Mouse (Mus musculus) gastrocnemius, adult 8-10 months (tissue): ENCODE data around the gene Acoxl. TPM values are rescaled to one million over a fixed set of nuclear protein-coding genes. Genes with fewer than 3 reads are reported as not detected.

Experiments used
- DNase-seq, 2 experiments: peaks; one replicate each; pipeline ENCODE4 v3.0.0; 2022; ENCODE audit warnings: low spot score in 2 of 2
- total RNA-seq, 4 experiments: library from RNA; stranded (reverse); gene quantifications; 2 replicates each; pipeline ENCODE4 v1.2.4; 2022

Acoxl gene
- total RNA-seq, 4 experiments from 2014 or later: 0.10 to 0.13 TPM; not detected in 2

DNA sequence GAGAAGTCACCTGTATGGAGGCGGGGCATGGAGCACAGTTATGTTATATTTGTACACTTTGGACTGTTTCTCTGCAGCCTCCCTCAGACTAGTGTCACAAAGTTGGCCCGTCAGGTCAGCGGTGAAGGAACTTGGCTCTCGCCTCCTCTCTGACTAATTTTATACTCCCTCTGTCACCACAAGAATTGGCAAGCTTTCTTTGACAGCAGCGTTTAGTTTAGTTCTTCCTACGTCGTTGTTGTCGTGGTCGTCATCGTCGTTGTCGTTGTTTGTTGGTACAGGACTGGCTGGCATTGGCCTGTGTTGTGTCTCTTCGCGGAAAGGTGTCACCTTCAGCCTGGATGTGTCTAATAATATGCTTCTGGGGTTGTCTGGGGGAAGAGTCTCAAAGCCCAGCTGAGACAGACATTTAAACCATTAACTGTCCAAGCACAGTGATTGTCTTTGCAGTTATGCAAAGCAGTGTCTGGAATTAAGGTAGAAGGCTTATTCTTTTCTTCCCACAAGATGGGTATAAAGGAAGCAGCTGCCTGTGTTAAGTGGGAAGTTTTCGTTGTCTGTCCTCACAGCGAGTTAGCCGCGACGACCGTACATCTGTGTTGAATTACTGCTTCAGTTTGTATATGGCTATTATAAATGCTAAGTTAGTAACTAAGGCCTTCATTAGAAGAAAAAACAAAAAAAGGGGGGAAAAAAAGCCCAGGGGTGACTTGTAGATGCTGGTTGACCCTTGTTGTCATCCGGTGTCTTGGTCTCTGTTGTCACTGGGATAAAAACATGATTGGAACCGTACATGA, 299.0 kb downstream of the Acoxl start:
- DNase-seq: no peak

DNA sequence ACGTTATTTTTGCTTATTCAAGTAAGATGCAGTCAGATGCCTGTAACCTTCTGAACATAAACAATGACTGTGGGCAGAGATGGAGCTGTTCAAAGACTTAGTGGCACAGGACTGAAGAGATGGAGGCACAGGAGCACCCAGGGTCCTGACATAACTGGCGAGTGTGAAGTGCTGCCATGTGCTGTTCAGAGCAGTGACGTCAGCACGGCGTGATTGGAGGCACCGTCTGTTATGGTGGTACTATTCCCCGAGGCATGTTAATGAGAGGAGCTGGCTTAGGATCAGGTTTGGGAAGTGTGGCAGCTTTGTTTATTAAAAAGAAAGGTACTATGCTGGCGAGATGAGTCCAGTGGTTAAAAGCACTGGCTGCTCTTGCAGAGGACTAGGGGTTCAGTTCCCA, 300.2 kb downstream of the Acoxl start:
- no peak for DNase-seq

- DNase-seq: no peak
Observed at GRCm38 (mm10) chr2:128139781-128140180, 301.1 kb downstream of the Acoxl start.

DNA sequence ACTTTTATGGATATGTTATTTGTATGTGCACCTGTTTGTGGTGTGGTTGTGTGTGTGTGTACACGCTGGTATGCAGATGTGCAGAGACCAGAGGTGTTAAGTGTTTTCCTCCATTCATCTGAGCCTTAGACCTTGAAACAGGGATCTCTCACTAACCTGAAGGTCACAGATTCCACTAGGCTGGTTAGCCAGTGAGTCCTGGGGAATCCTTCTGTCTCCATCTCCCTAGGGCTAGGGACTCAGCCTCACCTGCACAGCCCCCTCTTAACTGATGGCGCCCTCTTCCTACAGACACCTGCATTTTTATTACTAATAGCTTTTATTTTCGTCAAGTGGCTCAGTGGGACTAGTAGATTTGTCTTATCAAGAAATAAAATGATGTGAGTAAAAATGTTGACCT, 301.5 kb downstream of the Acoxl start:
- no peak for DNase-seq

DNA sequence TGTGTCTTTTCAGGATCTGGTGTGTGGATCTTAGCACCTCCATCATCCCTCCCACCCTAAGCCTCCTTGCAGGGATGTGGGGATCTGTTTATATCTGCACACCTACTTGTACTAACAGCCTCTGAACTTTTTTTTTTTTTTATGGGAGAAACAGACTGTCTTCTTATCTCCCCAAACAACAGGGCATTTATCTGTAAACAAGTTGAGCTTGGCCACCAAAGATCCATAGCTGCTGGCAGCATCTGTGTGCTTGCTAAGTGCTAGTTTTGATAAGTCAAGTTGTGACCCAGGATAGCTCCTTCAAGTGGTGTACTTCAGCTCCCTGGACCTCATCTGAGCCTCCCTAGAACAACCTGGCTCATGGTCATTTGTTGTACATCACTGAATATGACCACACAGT, 305.3 kb downstream of the Acoxl start:
- DNase-seq: no peak

GRCm38 (mm10) chr2:128145433-128145832, 306.8 kb downstream of the Acoxl start:
- no peak for DNase-seq

DNA sequence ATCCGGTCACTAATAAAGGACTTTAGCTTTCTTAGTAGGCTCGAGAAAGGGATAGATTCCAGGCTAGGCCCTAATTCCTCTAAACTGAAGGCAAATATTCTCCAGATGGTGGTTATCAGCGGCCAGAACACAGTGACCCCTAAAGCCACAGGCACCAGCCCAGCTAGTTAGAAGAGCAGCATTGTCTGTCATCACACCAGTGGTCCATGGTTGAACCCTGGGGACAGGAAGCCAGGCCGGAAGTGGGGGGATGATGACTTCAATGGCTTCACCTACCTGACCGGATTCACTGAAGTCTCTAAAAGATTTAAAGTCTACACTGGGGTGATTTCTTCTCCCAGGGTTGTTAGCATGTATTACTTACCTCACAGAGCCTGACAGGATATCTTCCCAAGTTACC, 310.9 kb downstream of the Acoxl start:
- DNase-seq: no peak

DNA sequence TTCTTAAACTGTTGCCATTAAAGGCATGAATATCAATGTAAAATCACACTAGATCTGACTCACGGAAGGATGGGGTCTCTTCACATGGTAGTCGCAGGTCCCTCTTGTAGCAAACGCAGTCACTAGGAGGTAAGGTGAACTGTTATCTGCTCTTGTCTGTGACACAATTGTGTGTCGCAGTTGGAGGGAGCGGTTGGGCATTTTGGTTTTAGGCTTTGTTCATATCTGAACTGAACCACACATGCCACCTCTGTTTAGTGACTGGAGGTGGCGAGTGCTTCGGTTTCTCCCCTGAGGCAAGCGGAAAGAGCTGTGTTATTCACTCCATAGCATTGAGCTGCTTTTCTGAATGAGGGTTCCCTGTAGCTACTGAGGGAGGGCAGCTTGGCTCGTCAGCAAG, 313.5 kb downstream of the Acoxl start:
- DNase-seq: no peak

DNA sequence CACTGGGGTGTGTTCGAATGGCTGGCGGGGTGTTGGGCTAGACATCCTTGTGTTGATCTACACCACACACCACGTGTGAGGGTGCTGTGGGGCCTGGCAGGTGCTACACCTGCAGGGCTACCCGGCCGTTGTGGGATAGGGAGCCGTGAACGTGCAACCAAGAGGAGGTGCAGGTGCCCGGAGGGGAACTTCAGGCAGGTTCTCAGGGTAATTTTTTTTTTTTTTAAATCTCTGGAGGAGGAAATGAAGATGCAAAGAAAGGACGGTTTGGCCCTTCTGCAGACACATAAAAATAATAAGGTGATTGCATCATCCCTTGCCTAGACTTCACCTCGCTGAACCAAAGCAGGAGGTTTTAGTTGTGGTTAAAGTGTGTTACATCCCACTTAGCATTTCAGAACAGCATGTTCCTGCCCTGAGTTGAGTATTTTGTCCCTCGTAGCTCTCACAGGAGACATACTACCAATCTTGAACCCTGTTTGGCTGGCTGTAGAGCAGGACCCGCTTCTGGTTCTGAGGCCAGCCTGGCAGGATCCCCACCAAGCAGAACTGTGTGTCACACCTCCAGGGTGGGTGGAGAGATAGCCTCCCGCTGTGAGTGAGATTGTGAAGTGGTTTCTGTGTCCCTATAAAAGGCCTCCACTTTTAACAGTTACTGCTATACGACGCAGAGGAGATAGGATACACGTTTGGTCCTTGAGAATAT, 314.3 kb downstream of the Acoxl start:
- no peak for DNase-seq

- no peak for DNase-seq
Observed at GRCm38 (mm10) chr2:128153551-128153910, 314.9 kb downstream of the Acoxl start.

- DNase-seq: no peak
Observed at GRCm38 (mm10) chr2:128155412-128156066, 316.9 kb downstream of the Acoxl start.

- DNase-seq: no peak
Observed at GRCm38 (mm10) chr2:128156067-128156462, 317.4 kb downstream of the Acoxl start.

GRCm38 (mm10) chr2:128156557-128157412, 318.1 kb downstream of the Acoxl start:
- DNase-seq: no peak

GRCm38 (mm10) chr2:128158734-128159410, 320.2 kb downstream of the Acoxl start:
- DNase-seq: no peak

- DNase-seq: no peak
Observed at GRCm38 (mm10) chr2:128159619-128160125, 321.0 kb downstream of the Acoxl start.

DNA sequence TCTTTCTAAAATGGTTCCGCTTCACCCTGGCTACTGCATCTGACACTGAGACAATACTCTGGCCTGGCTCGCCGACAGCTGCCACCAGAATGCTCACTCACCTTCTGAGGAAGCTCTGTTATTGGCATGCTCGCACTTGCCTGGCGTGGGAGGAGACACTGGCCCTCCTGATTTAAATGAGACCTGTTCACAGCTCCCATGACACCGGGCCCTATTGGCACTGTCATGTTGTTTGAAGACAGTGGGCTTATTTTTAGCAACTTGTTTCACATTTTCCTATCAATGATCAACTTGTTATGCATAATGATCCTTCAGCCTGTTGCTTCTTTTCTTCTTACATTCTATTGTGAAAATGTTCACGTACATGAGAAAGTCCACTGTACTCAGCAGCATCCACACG, 324.5 kb downstream of the Acoxl start:
- no peak for DNase-seq

GRCm38 (mm10) chr2:128166623-128167423, 328.1 kb downstream of the Acoxl start:
- DNase-seq: no peak

DNA sequence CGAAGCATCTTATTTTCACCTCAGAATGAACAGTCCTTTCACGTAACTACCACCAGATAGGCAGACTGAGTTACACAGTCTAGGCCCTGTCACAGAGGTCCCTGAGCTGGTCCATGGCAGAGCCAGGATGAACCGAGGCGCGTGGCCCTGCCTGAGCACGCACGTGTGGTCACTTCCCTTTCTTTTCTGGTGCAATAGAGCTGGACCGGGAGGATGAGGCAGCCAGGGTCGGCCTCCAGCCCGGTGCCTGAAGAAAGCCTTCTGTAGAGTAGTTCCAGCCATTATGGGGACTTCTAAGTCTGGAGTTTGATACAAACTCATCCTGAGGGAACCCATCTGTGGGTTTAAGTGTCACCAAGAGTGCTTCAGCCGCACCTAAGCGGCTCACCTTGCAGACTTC, 329.3 kb downstream of the Acoxl start:
- DNase-seq: no peak

DNA sequence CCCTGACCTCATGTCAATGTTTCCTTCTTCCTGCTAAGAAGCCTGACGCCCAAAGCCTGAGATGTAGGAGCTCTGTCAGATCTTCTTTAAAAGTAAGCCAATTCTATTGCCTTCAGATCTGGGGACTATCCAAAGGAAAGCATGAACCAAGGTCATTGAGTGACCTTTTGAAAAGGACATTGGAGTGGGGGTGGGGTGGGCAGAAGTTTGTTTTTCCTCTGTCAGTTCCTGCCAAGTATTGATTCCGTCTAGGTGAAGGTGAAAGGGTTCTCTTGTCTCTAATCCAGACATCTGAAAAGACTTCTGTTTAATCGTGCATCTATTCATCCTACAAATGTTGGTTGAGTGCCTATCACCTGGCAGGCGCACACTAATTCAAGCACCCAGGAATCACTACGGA, 330.8 kb downstream of the Acoxl start:
- no peak for DNase-seq

- DNase-seq: no peak
Observed at GRCm38 (mm10) chr2:128169972-128170371, 331.3 kb downstream of the Acoxl start.
